Mouse (Mus musculus) megakaryocyte, embryonic 14.5 days (primary cell): ENCODE data around the gene Mier3. TPM values are rescaled to one million over a fixed set of nuclear protein-coding genes. Genes with fewer than 3 reads are reported as not detected.

Source experiments
- H3K27me3 ChIP-seq: replicated peaks from 2 replicates; pipeline ENCODE3; 2012; ENCODE audit warnings: inconsistent platforms
- H3K36me3 ChIP-seq: replicated peaks from 2 replicates; pipeline ENCODE3; 2012; ENCODE audit warnings: low read length, inconsistent platforms, mixed read lengths
- H3K4me1 ChIP-seq: 2 replicates; pipeline ENCODE4 v1.6.1; 2012; ENCODE audit warnings: inconsistent platforms
- H3K4me3 ChIP-seq: replicated peaks from 2 replicates; pipeline ENCODE3; 2012; ENCODE audit warnings: moderate library complexity, mild to moderate bottlenecking, inconsistent platforms
- H3K9me3 ChIP-seq: 2 replicates; pipeline ENCODE4 v1.6.1; 2012; ENCODE audit warnings: inconsistent platforms
- FLI1 ChIP-seq: IDR thresholded peaks from 2 replicates; pipeline ENCODE4 v1.6.1; 2012; ENCODE audit warnings: low read length, inconsistent platforms, mixed read lengths
- GATA1 ChIP-seq: IDR thresholded peaks from 3 replicates; pipeline ENCODE4 v1.6.1; 2012; ENCODE audit warnings: mixed read lengths, low read length, inconsistent platforms, borderline replicate concordance
- polyA plus RNA-seq: library from polyadenylated mRNA; stranded (reverse); fragments of >175 nt; gene quantifications from 2 replicates; pipeline ENCODE4 v1.2.3, GENCODE M21; 2012; ENCODE audit warnings: low replicate concordance; ENCODE audit not compliant: insufficient read depth

Mier3 gene
- polyA plus RNA-seq, 1 experiment, result 0.17 TPM

- Histone ChIP-seq H3K4me1 (no peaks in the 10 kb centered on the region), H3K9me3 (0 out of 2 replicates have a peak, but pooled peaks cover 3% of the 10 kb centered on the region), H3K4me3 (no peak overlapping the region), H3K36me3 (peaks cover 93% of the 10 kb centered on the region), H3K27me3 (no peaks in the 10 kb centered on the region)
- no peak for TF ChIP-seq FLI1
- TF ChIP-seq GATA1, result no peak
These were observed 76.2 kb downstream of the Mier3 start for GRCm38 (mm10) chr13:111756986-111757385.

- TF ChIP-seq GATA1, result no peak
- TF ChIP-seq FLI1, result no peak
- H3K9me3 ChIP-seq, result no peaks in the 10 kb centered on the region
- no peaks in the 10 kb centered on the region for H3K4me1 ChIP-seq
- H3K4me3 ChIP-seq, result no peak overlapping the region
- H3K36me3 ChIP-seq, result peaks cover 85% of the 10 kb centered on the region
- H3K27me3 ChIP-seq, result no peaks in the 10 kb centered on the region
These were observed 81.7 kb downstream of the Mier3 start for GRCm38 (mm10) chr13:111762526-111762925.

Other genes starting within 250 kb of the Mier3 start
- 3.7 TPM in 1 of 2 replicates, not detected in the other for gene Gpbp1, start 190.9 kb upstream of the Mier3 start, polyA plus RNA-seq
- not detected in 2 replicates for gene Gm49496, start 131.0 kb upstream of the Mier3 start, polyA plus RNA-seq
- not detected in 2 replicates for gene Gm10198, start 88.2 kb upstream of the Mier3 start, polyA plus RNA-seq
- 5.7 TPM in 1 of 2 replicates, not detected in the other for gene Map3k1, start 128.0 kb downstream of the Mier3 start, polyA plus RNA-seq